Mouse (Mus musculus) thymus, postnatal 4 days (tissue): ENCODE data around the gene Ncbp3.
A peak's percentile ranks its signal among the peaks of the same experiment; 100 is the strongest.

Experiments used
- DNase-seq: peaks from one replicate; pipeline ENCODE4 v3.0.0; 2021

Ncbp3 gene

GRCm38 (mm10) chr11:73047542-73047996 is at the start of gene Ncbp3:
Gene Ncbp3, plus strand, starts transcription at chr11:73047783.
- DNase-seq, result peak; percentile 98

- DNase-seq, result no peak
Observed at GRCm38 (mm10) chr11:72998771-72999170, 48.8 kb upstream of the Ncbp3 start, which contains the start of gene P2rx1. Gene P2rx1, plus strand, starts transcription at chr11:72999103.

- peak; percentile 87 for DNase-seq
Observed at GRCm38 (mm10) chr11:73001029-73001428, 46.6 kb upstream of the Ncbp3 start.

- peak; percentile 70 for DNase-seq
Observed at GRCm38 (mm10) chr11:73006377-73006776, 41.2 kb upstream of the Ncbp3 start.

- DNase-seq, result peak; percentile 19
Observed at GRCm38 (mm10) chr11:73007113-73007512, 40.5 kb upstream of the Ncbp3 start.

- DNase-seq, result peak; percentile 91
Observed at GRCm38 (mm10) chr11:73007698-73008481, 39.7 kb upstream of the Ncbp3 start.

GRCm38 (mm10) chr11:73008826-73009225 is 38.8 kb upstream of the Ncbp3 start:
- peak; percentile 61 for DNase-seq

- peak; percentile 68 for DNase-seq
Observed at GRCm38 (mm10) chr11:73009531-73010274, 37.9 kb upstream of the Ncbp3 start.

- peak; percentile 46 for DNase-seq
Observed at GRCm38 (mm10) chr11:73013981-73014380, 33.6 kb upstream of the Ncbp3 start.

GRCm38 (mm10) chr11:73014831-73015344 is 32.7 kb upstream of the Ncbp3 start:
- DNase-seq, result peak; percentile 73

GRCm38 (mm10) chr11:73015391-73016102 is 32.0 kb upstream of the Ncbp3 start:
- no peak for DNase-seq

GRCm38 (mm10) chr11:73016103-73016420 is 31.5 kb upstream of the Ncbp3 start:
- DNase-seq, result no peak

- peak; percentile 96 for DNase-seq
Observed at GRCm38 (mm10) chr11:73018471-73019146, 29.0 kb upstream of the Ncbp3 start, which contains the start of gene Camkk1. Gene Camkk1, plus strand, starts transcription at chr11:73019008.

- DNase-seq, result peak; percentile 93
Observed at GRCm38 (mm10) chr11:73019147-73019795, 28.3 kb upstream of the Ncbp3 start.

GRCm38 (mm10) chr11:73020953-73021800 is 26.4 kb upstream of the Ncbp3 start:
- no peak for DNase-seq

- peak; percentile 13 for DNase-seq
Observed at GRCm38 (mm10) chr11:73023099-73023498, 24.5 kb upstream of the Ncbp3 start.

GRCm38 (mm10) chr11:73023827-73024226 is 23.8 kb upstream of the Ncbp3 start:
- DNase-seq, result no peak

GRCm38 (mm10) chr11:73024236-73024904 is 23.2 kb upstream of the Ncbp3 start:
- peak; percentile 26 for DNase-seq

GRCm38 (mm10) chr11:73026961-73027360 is 20.6 kb upstream of the Ncbp3 start:
- no peak for DNase-seq

- peak; percentile 52 for DNase-seq
Observed at GRCm38 (mm10) chr11:73030821-73031498, 16.6 kb upstream of the Ncbp3 start.
